Mouse (Mus musculus) stomach, embryonic 16.5 days (tissue): ENCODE measurements around the gene Ghrh. TPM values are rescaled to one million over a fixed set of nuclear protein-coding genes. Genes with fewer than 3 reads are reported as not detected.

Source experiments
- ATAC-seq: fragments of 200-750 bp; cut with Nextera tagmentation; 2 replicates; pipeline ENCODE4 v1.8.0; 2017; ENCODE audit warnings: moderate number of reproducible peaks, moderate TSS enrichment; ENCODE audit not compliant: insufficient read depth, low FRiP score
- H3K27ac ChIP-seq: fragments of 300-500 bp; sonication (generic); 2 replicates; pipeline ENCODE4 v1.5.1; 2014; ENCODE audit warnings: low read length
- H3K27me3 ChIP-seq: fragments of 300-500 bp; sonication (generic); 2 replicates; pipeline ENCODE4 v1.6.1; 2014; ENCODE audit warnings: low read length, control low read depth, mixed read lengths; ENCODE audit not compliant: control insufficient read depth, insufficient read depth
- H3K36me3 ChIP-seq: fragments of 300-500 bp; sonication (generic); 2 replicates; pipeline ENCODE4 v1.6.1; 2014; ENCODE audit warnings: low read length; ENCODE audit not compliant: control insufficient read depth, insufficient read depth
- H3K4me1 ChIP-seq: fragments of 300-500 bp; sonication (generic); 2 replicates; pipeline ENCODE4 v1.6.1; 2014; ENCODE audit warnings: low read length, control low read depth, mixed read lengths; ENCODE audit not compliant: control insufficient read depth, insufficient read depth
- H3K4me2 ChIP-seq: fragments of 300-500 bp; sonication (generic); 2 replicates; pipeline ENCODE4 v1.6.1; 2014; ENCODE audit warnings: low read depth, low read length, mixed read lengths
- H3K4me3 ChIP-seq: fragments of 300-500 bp; sonication (generic); replicated peaks from 2 replicates; pipeline ENCODE4 v1.5.1; 2014; ENCODE audit warnings: mild to moderate bottlenecking, low read length
- H3K9ac ChIP-seq: fragments of 300-500 bp; sonication (generic); 2 replicates; pipeline ENCODE4 v1.6.1; 2014; ENCODE audit warnings: low read length
- H3K9me3 ChIP-seq: fragments of 300-500 bp; sonication (generic); replicated peaks from 2 replicates; pipeline ENCODE4 v1.6.1; 2016; ENCODE audit warnings: low read length, control low read depth; ENCODE audit not compliant: control insufficient read depth
- WGBS: fragments of 180-500 bp; shearing (Covaris S2); extraction: QIAGEN DNeasy Blood & Tissue Kit; methylation state at CpG from one replicate; pipeline ENCODE4 v1.1.7; 2014; 5-methylcytosine and 5-hydroxymethylcytosine counted together
- polyA plus RNA-seq: library from polyadenylated mRNA; unstranded; fragments of >200 nt; fragmentation: Nextera tagmentation; extraction: Ambion mirVana; gene quantifications from 2 replicates; pipeline ENCODE4 v1.2.1, GENCODE M21; 2015

Gene Ghrh
- polyA plus RNA-seq, 1 experiment from 2014 or later = 0.30 TPM

DNA sequence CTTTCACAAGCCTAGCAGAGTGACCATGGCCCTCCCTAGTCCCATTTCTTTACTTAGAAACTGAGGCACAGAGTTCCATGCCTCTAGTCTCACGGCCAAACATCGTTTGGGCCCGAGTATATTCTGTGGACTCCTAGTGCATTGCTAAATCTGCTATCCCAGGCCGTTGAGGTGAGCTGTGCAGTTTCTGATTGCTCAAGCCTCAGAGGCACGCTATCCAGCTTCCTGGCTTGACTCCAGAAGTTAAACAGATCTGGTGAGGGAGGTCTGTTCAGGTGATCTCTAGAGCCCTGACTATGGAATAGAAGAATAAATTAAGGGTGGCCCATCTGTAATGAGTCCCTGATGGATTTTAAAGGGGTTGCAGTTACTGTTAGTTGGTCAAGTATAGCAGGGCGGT, 30.1 kb downstream of the Ghrh start:
- no peak overlapping the region for H3K4me3 ChIP-seq
- H3K27ac ChIP-seq = no peak overlapping the region
- no peaks in the 10 kb centered on the region for H3K9me3 ChIP-seq
- H3K4me2 ChIP-seq = no peak overlapping the region
- H3K9ac ChIP-seq = no peak overlapping the region
- no peaks in the 10 kb centered on the region for H3K4me1 ChIP-seq
- peaks cover 18% of the 10 kb centered on the region for H3K36me3 ChIP-seq
- no peaks in the 10 kb centered on the region for H3K27me3 ChIP-seq
- WGBS = 74% methylated on average over 6 of the region's 6 CpGs
- no peak for ATAC-seq

DNA sequence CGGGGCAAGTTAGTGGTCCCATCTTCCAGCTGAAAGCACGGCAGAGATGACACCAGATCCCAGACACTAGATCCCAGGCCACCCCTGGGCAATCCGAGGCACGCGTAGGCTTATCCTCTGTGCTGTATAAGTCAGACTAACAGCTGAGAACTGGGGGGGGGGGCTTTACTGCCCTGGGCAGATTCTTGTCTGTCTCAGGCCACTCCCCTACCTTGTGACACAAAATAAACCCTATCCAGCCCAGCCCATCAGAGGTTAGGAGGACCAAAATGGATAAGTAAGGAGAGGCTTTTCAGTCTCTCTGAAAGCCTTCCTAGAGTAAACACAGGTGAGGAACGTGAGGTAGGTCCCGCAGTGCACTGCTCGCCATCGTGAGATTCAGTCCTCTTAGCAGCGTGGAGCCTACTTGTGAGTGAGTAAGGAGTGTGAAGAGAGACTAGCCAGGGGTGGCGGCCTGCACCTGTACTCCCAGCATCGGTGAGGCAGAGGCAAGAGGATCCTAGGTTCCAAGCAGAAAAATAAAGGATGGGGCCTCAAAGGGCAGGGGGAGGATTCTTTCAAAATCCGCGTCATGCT, 30.9 kb downstream of the Ghrh start:
- H3K36me3 ChIP-seq = peaks cover 18% of the 10 kb centered on the region; the same call in 1 of the 2 replicates
- no peak overlapping the region for H3K27ac ChIP-seq
- no peak overlapping the region for H3K4me3 ChIP-seq
- WGBS = 74% methylated on average over 14 of the region's 14 CpGs
- no peak; the same call in 1 of the 2 replicates for ATAC-seq
- no peaks in the 10 kb centered on the region for H3K4me1 ChIP-seq
- H3K4me2 ChIP-seq = no peak overlapping the region
- no peak overlapping the region for H3K9ac ChIP-seq
- H3K27me3 ChIP-seq = no peaks in the 10 kb centered on the region
- H3K9me3 ChIP-seq = no peaks in the 10 kb centered on the region

DNA sequence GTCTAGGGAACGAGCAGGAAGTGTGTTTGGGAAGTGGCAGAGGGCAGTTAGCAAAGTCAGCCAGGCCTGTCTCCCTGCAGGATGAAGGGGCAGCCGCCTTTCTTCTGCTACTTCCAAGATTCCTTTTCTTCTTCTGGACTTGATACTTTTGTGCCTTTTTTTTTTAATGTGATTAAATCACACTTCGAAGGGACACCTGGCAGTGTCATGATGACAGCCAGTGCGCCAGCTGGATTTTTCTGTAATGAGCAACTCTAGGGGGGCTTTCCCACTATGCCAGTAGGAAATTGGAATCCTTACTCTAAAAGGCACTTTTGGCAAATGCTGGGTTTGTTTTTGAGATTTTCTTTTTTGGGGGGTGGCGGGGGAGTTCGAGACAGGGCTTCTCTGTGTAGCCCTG, 31.8 kb downstream of the Ghrh start:
- H3K36me3 ChIP-seq = peaks cover 18% of the 10 kb centered on the region; the same call in 1 of the 2 replicates
- H3K4me1 ChIP-seq = no peaks in the 10 kb centered on the region
- H3K9me3 ChIP-seq = no peaks in the 10 kb centered on the region
- ATAC-seq = no peak
- no peak overlapping the region for H3K27ac ChIP-seq
- H3K4me3 ChIP-seq = no peak overlapping the region
- H3K9ac ChIP-seq = no peak overlapping the region
- 88% methylated on average over 6 of the region's 6 CpGs for WGBS
- H3K4me2 ChIP-seq = no peak overlapping the region
- H3K27me3 ChIP-seq = no peaks in the 10 kb centered on the region

DNA sequence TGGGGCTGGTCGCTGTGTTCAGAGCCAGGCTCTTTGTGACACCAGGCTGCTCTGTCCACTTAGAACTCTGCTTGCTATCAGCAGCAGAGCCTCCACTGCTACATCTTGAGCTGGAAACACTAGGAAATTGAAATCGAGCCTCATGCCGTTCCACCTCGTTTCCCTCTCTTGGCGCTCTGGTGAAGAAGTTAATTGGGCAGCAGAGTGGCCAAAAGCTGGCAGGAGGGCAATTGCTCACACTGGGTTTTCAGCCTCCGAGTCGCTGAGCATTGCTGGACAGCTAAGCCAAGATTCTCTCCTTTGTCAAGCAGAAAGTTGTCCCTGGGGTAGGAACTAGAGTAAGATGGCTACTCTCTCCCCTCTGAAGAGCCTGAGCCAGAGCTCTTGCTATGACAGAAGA, 33.0 kb downstream of the Ghrh start:
- H3K4me2 ChIP-seq = no peak overlapping the region
- H3K27me3 ChIP-seq = no peaks in the 10 kb centered on the region
- no peak overlapping the region for H3K27ac ChIP-seq
- no peaks in the 10 kb centered on the region for H3K4me1 ChIP-seq
- H3K4me3 ChIP-seq = no peak overlapping the region
- ATAC-seq = no peak
- H3K9ac ChIP-seq = no peak overlapping the region
- H3K9me3 ChIP-seq = no peaks in the 10 kb centered on the region
- peaks cover 22% of the 10 kb centered on the region for H3K36me3 ChIP-seq
- 88% methylated on average over 7 of the region's 7 CpGs for WGBS

DNA sequence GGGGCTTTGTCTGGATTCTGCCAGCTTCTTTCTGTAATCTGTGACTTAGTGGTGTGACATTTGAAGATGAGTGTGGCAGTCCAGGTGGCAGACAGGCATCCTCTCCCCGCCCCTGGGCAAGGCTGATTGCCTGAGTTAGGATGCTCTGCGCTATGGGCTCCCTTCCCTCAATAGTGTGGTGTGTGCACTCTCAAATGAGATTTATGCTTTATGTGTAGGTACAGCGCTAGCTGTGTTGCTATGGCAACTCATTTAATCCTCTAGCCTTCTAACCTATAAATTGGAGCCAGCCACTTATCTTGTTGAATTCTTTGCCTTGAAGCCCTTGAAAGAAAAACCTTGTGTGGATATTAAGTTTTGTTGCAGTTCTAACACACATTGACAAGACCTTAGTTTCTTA, 33.6 kb downstream of the Ghrh start:
- no peak overlapping the region for H3K4me3 ChIP-seq
- H3K4me1 ChIP-seq = no peaks in the 10 kb centered on the region
- no peaks in the 10 kb centered on the region for H3K27me3 ChIP-seq
- no peak overlapping the region for H3K4me2 ChIP-seq
- WGBS = 76% methylated on average over 3 of the region's 3 CpGs
- no peak overlapping the region for H3K9ac ChIP-seq
- ATAC-seq = no peak
- H3K9me3 ChIP-seq = no peaks in the 10 kb centered on the region
- H3K36me3 ChIP-seq = peaks cover 25% of the 10 kb centered on the region
- H3K27ac ChIP-seq = no peak overlapping the region

DNA sequence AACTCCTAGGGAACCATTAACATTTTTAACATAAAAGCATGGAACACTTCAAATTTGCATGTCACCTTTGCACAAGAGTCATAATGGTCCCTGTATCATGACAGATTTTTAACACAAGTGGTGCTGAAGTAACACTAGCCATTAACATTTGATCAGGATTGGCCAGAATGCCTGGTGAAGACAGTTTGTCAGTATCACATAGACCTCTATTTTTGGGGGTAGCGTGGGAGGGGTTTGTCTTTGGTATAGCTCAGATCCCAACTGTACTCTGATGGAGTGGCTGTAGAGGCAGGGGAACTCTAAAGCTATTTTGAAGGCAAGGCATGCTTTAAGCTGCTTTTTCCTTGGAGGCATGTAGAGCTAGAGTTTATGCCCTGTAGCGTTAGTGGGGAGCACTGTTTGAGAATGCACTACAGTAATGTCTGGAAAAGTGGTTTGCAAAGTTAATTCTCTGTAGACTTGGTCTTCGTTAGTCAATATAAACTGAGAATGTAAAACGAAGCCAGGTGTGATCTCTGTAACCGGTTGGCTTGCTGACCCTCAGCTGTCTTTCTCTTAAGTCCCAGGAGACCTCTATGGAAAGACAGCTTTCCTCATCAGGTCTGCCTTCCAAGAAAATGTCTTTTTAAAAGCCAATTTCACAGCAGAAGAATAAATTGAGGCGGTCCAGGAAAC, 36.2 kb downstream of the Ghrh start:
- Histone ChIP-seq H3K4me1 (peaks cover 5% of the 10 kb centered on the region), H3K4me3 (no peak overlapping the region), H3K9me3 (no peaks in the 10 kb centered on the region), H3K9ac (no peak overlapping the region), H3K27ac (no peak overlapping the region), H3K27me3 (no peaks in the 10 kb centered on the region), H3K4me2 (no peak overlapping the region), H3K36me3 (peaks cover 23% of the 10 kb centered on the region)
- WGBS = 89% methylated on average over 6 of the region's 6 CpGs
- no peak for ATAC-seq

DNA sequence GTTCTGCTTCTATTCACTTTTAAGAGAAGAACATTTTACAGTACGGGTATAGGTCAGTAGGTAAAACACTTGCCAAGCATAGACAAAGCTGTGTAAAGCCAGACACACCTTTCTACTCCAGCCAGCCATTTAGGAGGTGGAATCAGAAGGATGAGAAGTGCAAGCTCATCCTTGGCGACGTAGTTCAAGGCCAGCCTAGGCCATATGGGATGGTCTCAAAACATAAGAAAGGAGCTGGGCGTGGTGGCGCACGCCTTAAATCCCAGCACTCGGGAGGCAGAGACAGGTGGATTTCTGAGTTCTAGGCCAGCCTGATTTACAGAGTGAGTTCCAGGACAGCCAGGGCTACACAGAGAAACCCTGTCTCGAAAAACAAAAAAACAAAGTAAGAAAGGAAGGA, 37.7 kb downstream of the Ghrh start:
- H3K9ac ChIP-seq = no peak overlapping the region
- no peak for ATAC-seq
- peaks cover 12% of the 10 kb centered on the region for H3K4me1 ChIP-seq
- no peaks in the 10 kb centered on the region for H3K27me3 ChIP-seq
- 95% methylated on average over 8 of the region's 8 CpGs for WGBS
- H3K4me3 ChIP-seq = no peak overlapping the region
- H3K36me3 ChIP-seq = peaks cover 22% of the 10 kb centered on the region
- no peak overlapping the region for H3K4me2 ChIP-seq
- H3K9me3 ChIP-seq = no peaks in the 10 kb centered on the region
- no peak overlapping the region for H3K27ac ChIP-seq

DNA sequence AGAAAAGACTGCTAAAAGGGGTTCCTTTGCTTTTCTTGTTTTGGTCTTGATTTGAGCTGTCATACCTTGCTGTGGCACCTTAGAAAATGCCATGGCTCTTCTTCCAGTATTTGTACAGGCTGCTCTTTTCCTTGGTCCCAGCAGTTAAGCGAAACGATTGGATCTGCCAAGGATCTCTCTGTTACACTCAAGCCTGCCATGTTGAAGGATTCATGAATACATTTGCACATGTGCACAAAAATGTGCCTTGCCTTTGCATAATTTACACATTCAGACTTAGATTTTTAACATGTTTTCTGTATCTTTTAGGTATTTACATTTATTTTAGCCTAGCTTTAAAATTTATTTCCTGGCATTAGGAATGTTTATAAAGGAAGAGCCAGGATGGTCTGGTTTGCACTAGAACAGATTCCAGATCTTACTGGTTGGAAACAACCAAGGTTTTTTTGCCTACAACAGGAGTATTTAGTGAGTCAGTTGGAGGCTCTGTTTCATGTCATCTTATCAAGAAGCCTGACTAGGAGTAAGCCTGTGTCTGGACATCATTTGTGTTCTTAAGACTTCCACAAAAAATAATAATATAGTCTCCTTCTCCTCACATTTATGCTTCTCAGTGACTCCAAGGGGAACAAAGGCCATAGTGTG, 38.9 kb downstream of the Ghrh start:
- H3K4me2 ChIP-seq = no peak overlapping the region
- WGBS = 71% methylated on average over 2 of the region's 2 CpGs
- peaks cover 18% of the 10 kb centered on the region for H3K36me3 ChIP-seq
- no peaks in the 10 kb centered on the region for H3K9me3 ChIP-seq
- H3K27me3 ChIP-seq = no peaks in the 10 kb centered on the region
- H3K4me1 ChIP-seq = peaks cover 12% of the 10 kb centered on the region
- peak overlapping the region; percentile 60 for H3K27ac ChIP-seq
- ATAC-seq = peak; percentile 41; the same call in 1 of the 2 replicates
- H3K4me3 ChIP-seq = no peak overlapping the region
- no peak overlapping the region for H3K9ac ChIP-seq

DNA sequence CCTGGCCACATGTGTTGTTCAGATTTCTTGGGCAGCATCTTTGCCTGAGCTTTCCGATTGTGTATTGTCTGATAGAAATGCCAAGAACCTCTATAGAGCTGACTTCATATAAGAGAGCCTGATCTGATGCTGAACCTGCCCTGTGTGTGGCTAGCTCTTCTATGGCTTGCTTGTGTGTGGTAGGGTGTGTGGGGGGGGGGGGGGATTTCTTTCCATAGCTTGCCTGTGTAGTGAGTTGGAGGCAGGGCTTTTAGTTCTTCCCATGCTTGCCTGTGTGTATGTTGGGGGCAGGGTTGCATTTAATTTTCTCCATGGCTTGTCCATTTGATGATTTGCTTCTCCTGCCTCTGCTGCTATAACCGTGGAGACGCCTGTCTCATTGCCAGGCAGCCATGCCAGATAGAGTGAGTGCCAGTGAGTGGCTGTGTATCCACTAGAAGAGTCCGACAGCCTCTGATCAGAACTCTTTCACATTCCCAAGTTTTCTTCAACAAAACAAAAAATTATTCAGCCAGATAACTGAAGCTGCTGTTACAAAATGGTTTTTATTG, 39.5 kb downstream of the Ghrh start:
- 70% methylated on average over 4 of the region's 4 CpGs for whole genome bisulfite sequencing
- no peak for ATAC-seq
- H3K9me3 ChIP-seq = no peaks in the 10 kb centered on the region
- peaks cover 12% of the 10 kb centered on the region for H3K4me1 ChIP-seq
- H3K4me2 ChIP-seq = no peak overlapping the region
- no peaks in the 10 kb centered on the region for H3K27me3 ChIP-seq
- H3K36me3 ChIP-seq = peaks cover 16% of the 10 kb centered on the region
- H3K27ac ChIP-seq = peak overlapping the region; percentile 60
- H3K4me3 ChIP-seq = no peak overlapping the region
- H3K9ac ChIP-seq = no peak overlapping the region
